Mouse (Mus musculus) olfactory bulb, adult 2 months (tissue): ENCODE results near the gene Nomo1.

Experiments
- CTCF ChIP-seq: fragments of 200-500 bp; IDR thresholded peaks from 2 replicates; pipeline ENCODE4 v1.5.1; 2012; ENCODE audit warnings: low read depth, mild to moderate bottlenecking, low read length, moderate library complexity; ENCODE audit not compliant: insufficient read depth
- POLR2A ChIP-seq: fragments of 200-500 bp; IDR thresholded peaks from 2 replicates; pipeline ENCODE4 v1.6.1; 2012; ENCODE audit warnings: mild to moderate bottlenecking, low read depth, low read length, moderate library complexity; ENCODE audit not compliant: insufficient read depth

GRCm38 (mm10) chr7:46031075-46031474, 2.4 kb upstream of the Nomo1 start:
- TF ChIP-seq CTCF, result no peak
- no peak for TF ChIP-seq POLR2A
